Mouse (Mus musculus): Measurements from ENCODE around the gene Rsph1. TPM values are rescaled to one million over a fixed set of nuclear protein-coding genes. Genes with fewer than 3 reads are reported as not detected.

Rsph1 gene
- polyA plus RNA-seq, 1 experiment from 2014 or later = 2.6 TPM

DNA sequence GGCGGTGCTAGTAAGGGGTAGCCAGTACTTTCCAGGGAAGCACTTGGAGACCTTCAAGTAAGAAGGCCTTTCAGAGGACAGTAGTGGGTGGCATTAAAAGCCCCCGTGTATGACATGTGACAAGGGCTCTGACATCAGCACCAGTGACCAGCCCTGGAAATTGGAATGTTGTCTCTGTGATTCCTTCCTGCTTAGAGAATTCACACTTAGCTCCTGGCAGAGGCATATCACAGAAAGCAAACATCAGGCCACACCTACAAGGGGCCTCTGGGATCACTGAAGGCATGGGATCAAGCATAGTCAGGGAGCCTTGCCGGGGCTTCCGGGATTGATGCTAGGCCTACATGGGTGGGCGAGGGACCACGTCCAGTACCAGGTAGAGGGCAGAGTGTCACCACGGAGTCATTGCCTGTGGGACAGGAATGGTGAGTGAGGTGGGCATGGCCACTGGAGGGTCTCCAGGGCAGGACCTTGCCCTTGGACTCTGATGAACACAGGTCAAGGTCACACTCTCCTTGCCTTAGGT, 31.2 kb upstream of the Rsph1 start:
- Histone ChIP-seq H3K36me3 (ENCODE audit: control insufficient read depth, insufficient read depth, low read length) (no peaks in the 10 kb centered on the region), H3K9me3 (ENCODE audit: control insufficient read depth, low read length) (no peaks in the 10 kb centered on the region), H3K4me2 (ENCODE audit: low read depth, low read length, severe bottlenecking) (no peak overlapping the region), H3K27ac (ENCODE audit: low read depth, low read length) (no peak overlapping the region), H3K4me1 (replicated peaks; ENCODE audit: control insufficient read depth, insufficient read depth, low read length) (no peaks in the 10 kb centered on the region), H3K27me3 (ENCODE audit: control insufficient read depth, insufficient read depth, low read length) (no peaks in the 10 kb centered on the region), H3K9ac (ENCODE audit: low read length) (no peak overlapping the region), H3K4me3 (ENCODE audit: low read depth, low read length) (no peak overlapping the region)
- ATAC-seq (replicated peaks; ENCODE audit: low FRiP score) = no peak
- no peak for DNase-seq (ENCODE audit: low spot score)
- WGBS = 88% methylated on average over 7 of the region's 7 CpGs

DNA sequence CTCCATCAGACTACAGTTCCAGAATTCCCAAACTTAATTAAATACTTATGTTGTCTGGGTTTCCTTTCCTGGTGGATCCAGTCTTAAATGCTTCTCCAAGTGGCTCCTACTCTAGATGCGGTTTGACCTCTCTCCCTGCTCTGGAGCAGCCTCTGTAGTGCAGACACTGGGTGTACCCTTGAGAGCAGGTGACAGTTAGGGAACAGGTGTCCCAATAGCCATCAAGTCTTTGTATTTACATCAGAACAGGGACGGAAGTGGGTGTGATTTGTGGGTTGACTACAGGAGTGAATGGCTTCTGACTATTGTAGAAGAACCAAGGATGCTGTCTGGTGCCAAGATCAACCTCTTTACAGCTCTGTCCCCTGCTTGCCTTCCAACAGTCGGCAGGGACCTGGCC, 30.6 kb upstream of the Rsph1 start:
- Histone ChIP-seq H3K4me2 (ENCODE audit: low read depth, low read length, severe bottlenecking) (no peak overlapping the region), H3K4me1 (replicated peaks; ENCODE audit: control insufficient read depth, insufficient read depth, low read length) (no peaks in the 10 kb centered on the region), H3K4me3 (ENCODE audit: low read depth, low read length) (no peak overlapping the region), H3K9ac (ENCODE audit: low read length) (no peak overlapping the region), H3K27ac (ENCODE audit: low read depth, low read length) (no peak overlapping the region), H3K9me3 (ENCODE audit: control insufficient read depth, low read length) (no peaks in the 10 kb centered on the region), H3K27me3 (ENCODE audit: control insufficient read depth, insufficient read depth, low read length) (no peaks in the 10 kb centered on the region), H3K36me3 (ENCODE audit: control insufficient read depth, insufficient read depth, low read length) (no peaks in the 10 kb centered on the region)
- 90% methylated on average over 3 of the region's 3 CpGs for WGBS
- ATAC-seq (replicated peaks; ENCODE audit: low FRiP score) (no peak), DNase-seq (ENCODE audit: low spot score) (no peak)

DNA sequence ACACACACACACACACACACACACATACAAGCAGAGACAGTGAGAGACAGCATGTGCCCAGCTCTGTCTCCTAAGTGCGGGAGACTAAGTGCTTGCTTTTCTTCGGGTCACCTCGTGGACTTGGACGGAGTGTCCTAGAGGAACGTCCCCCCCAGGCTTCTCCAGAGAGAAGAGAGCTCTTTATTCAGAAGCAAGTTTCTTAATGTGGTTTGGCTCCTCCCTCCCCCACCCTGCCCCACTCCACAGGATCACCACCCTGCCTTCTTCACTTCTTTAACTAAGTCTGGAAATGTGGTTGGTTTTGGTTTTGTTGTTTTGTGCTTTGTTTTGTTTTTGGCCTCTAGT, 28.6 kb upstream of the Rsph1 start:
- no peaks in the 10 kb centered on the region for H3K27me3 ChIP-seq (ENCODE audit: control insufficient read depth, insufficient read depth, low read length)
- H3K27ac ChIP-seq (ENCODE audit: low read depth, low read length) = no peak overlapping the region
- H3K4me2 ChIP-seq (ENCODE audit: low read depth, low read length, severe bottlenecking) = no peak overlapping the region
- no peak overlapping the region for H3K4me3 ChIP-seq (ENCODE audit: low read depth, low read length)
- 65% methylated on average over 5 of the region's 5 CpGs for WGBS
- H3K9me3 ChIP-seq (ENCODE audit: control insufficient read depth, low read length) = no peaks in the 10 kb centered on the region
- H3K4me1 ChIP-seq (replicated peaks; ENCODE audit: control insufficient read depth, insufficient read depth, low read length) = no peaks in the 10 kb centered on the region
- no peak overlapping the region for H3K9ac ChIP-seq (ENCODE audit: low read length)
- no peak for ATAC-seq (replicated peaks; ENCODE audit: low FRiP score)
- H3K36me3 ChIP-seq (ENCODE audit: control insufficient read depth, insufficient read depth, low read length) = no peaks in the 10 kb centered on the region
- DNase-seq (ENCODE audit: low spot score) = no peak

DNA sequence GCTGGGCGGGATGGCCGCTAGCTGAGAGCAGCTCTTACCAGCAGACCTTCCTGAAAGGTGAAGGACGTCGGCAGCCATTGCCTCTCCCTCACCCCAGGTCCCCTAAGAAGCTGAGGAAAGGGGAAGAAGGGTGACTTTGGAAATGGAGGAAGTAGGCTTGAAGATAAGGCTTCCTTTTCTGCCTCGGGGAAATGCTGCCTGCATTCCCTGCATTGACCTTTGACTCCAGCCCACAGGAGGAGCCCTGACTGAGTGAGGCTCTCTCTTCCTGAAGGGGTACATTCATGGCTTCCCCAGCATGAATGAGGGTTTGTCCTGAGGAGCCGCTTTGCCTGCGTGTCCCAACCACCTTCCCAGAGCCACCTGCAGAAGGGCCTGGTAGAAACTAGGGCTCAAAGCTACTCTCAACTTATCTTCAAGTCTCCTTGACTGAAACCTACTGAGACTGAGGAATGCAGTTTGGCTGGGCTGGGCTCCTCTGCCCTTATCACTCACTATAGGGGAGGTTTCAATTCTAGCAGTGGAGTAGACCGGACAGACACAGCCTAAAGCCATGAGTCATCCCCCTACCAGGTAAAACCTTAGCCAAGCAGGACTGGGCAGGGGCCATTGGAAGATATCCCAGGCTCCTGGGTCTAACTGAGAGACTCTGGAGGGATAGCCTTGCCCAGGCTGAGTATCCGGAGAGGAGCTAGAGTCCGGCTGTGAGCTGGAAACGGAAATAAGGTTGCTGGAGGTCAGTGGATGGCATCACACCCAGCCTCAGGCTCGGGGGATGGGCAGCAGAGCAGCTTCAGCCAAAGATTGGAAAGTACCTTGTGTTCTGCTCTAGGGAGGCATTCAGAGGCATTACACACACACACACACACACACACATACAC, 28.0 kb upstream of the Rsph1 start:
- H3K27ac ChIP-seq (ENCODE audit: low read depth, low read length) = no peak overlapping the region
- no peak for DNase-seq (ENCODE audit: low spot score)

DNA sequence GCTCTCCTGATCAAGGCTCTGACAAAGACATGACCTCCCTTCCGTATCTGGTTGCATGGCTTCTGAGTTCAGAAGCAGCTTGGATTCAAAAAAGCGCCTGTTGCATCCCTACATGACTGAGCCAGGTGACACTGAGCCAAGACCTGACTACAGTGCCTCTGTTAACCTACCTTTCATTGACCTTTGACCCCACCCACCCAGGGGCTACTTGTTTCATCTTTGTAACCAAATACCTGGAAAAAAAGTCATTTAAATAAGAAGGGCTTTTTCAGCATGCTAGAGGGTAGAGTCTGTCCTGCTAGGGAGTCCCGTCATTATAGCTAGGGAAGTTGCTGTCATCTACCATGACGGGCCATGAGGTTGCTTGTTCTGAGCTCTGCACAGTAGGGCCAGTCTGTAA, 26.2 kb upstream of the Rsph1 start:
- H3K27ac ChIP-seq (ENCODE audit: low read depth, low read length) = no peak overlapping the region
- H3K9ac ChIP-seq (ENCODE audit: low read length) = no peak overlapping the region
- H3K27me3 ChIP-seq (ENCODE audit: control insufficient read depth, insufficient read depth, low read length) = no peaks in the 10 kb centered on the region
- no peaks in the 10 kb centered on the region for H3K4me1 ChIP-seq (replicated peaks; ENCODE audit: control insufficient read depth, insufficient read depth, low read length)
- H3K4me3 ChIP-seq (ENCODE audit: low read depth, low read length) = no peak overlapping the region
- H3K9me3 ChIP-seq (ENCODE audit: control insufficient read depth, low read length) = no peaks in the 10 kb centered on the region
- no peaks in the 10 kb centered on the region for H3K36me3 ChIP-seq (ENCODE audit: control insufficient read depth, insufficient read depth, low read length)
- ATAC-seq (replicated peaks; ENCODE audit: low FRiP score) (no peak), DNase-seq (ENCODE audit: low spot score) (no peak)
- WGBS = 86% methylated on average over 4 of the region's 4 CpGs
- no peak overlapping the region for H3K4me2 ChIP-seq (ENCODE audit: low read depth, low read length, severe bottlenecking)

More for the DNA sequence above, 28.0 kb upstream of the Rsph1 start:
- Histone ChIP-seq H3K36me3 (ENCODE audit: control insufficient read depth, insufficient read depth, low read length) (no peaks in the 10 kb centered on the region), H3K27me3 (ENCODE audit: control insufficient read depth, insufficient read depth, low read length) (no peaks in the 10 kb centered on the region), H3K4me1 (replicated peaks; ENCODE audit: control insufficient read depth, insufficient read depth, low read length) (no peaks in the 10 kb centered on the region), H3K9ac (ENCODE audit: low read length) (no peak overlapping the region), H3K4me3 (ENCODE audit: low read depth, low read length) (no peak overlapping the region), H3K9me3 (ENCODE audit: control insufficient read depth, low read length) (no peaks in the 10 kb centered on the region), H3K4me2 (ENCODE audit: low read depth, low read length, severe bottlenecking) (no peak overlapping the region)
- ATAC-seq (replicated peaks; ENCODE audit: low FRiP score) = no peak
- 53% methylated on average over 12 of the region's 12 CpGs for WGBS

DNA sequence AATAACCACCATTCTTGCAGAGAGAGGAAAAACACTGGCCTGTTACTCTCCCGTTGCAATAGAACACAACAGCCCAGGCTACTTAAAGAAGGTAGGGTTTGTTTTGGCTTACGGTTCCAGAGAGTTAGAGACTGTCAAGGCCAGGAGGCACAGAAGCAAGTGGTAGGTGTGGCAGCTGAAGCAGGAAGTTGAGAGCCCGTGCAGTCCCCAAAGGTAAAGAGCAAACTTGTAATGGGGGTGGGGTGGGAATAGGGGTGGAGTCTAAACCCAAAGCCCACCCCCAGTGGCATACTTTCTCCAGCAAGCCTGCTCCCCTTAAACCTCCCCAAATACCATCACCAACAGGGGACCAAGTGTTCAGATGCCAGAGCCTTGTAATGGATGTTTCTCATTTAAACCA, 23.6 kb upstream of the Rsph1 start:
- DNase-seq (ENCODE audit: low spot score) (no peak), ATAC-seq (replicated peaks; ENCODE audit: low FRiP score) (no peak)
- Histone ChIP-seq H3K4me1 (replicated peaks; ENCODE audit: control insufficient read depth, insufficient read depth, low read length) (peaks cover 5% of the 10 kb centered on the region; the same call in 1 of the 2 replicates), H3K27ac (ENCODE audit: low read depth, low read length) (no peak overlapping the region), H3K9me3 (ENCODE audit: control insufficient read depth, low read length) (no peaks in the 10 kb centered on the region), H3K36me3 (ENCODE audit: control insufficient read depth, insufficient read depth, low read length) (no peaks in the 10 kb centered on the region), H3K9ac (ENCODE audit: low read length) (no peak overlapping the region), H3K27me3 (ENCODE audit: control insufficient read depth, insufficient read depth, low read length) (peaks cover 7% of the 10 kb centered on the region), H3K4me2 (ENCODE audit: low read depth, low read length, severe bottlenecking) (no peak overlapping the region), H3K4me3 (ENCODE audit: low read depth, low read length) (no peak overlapping the region)
- WGBS = 84% methylated on average over 3 of the region's 3 CpGs

DNA sequence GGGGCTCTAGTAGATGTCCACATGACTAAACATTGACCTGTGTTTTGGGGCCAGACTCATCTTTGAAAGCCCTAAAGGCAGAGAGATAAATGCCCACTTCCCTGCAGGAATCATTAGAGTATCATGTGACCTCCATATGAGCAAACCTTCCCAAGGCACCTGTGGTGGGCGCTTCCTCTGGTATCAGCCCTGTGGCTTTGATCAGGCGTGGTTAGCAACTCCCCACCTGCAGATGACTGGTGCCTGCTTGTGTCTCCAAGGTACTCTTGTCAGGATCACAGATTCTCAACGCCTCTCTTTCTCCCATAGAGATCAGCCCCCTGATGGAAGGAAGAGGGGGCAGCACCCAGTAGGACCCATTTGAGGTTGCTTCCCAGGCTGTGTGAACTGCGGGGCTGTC, 22.8 kb upstream of the Rsph1 start:
- no peak overlapping the region for H3K4me3 ChIP-seq (ENCODE audit: low read depth, low read length)
- no peak overlapping the region for H3K27ac ChIP-seq (ENCODE audit: low read depth, low read length)
- peaks cover 9% of the 10 kb centered on the region for H3K27me3 ChIP-seq (ENCODE audit: control insufficient read depth, insufficient read depth, low read length)
- ATAC-seq (replicated peaks; ENCODE audit: low FRiP score) (no peak), DNase-seq (ENCODE audit: low spot score) (no peak)
- WGBS = 85% methylated on average over 4 of the region's 4 CpGs
- peaks cover 7% of the 10 kb centered on the region; the same call in 1 of the 2 replicates for H3K4me1 ChIP-seq (replicated peaks; ENCODE audit: control insufficient read depth, insufficient read depth, low read length)
- no peaks in the 10 kb centered on the region for H3K9me3 ChIP-seq (ENCODE audit: control insufficient read depth, low read length)
- no peak overlapping the region for H3K4me2 ChIP-seq (ENCODE audit: low read depth, low read length, severe bottlenecking)
- no peaks in the 10 kb centered on the region for H3K36me3 ChIP-seq (ENCODE audit: control insufficient read depth, insufficient read depth, low read length)
- no peak overlapping the region for H3K9ac ChIP-seq (ENCODE audit: low read length)

DNA sequence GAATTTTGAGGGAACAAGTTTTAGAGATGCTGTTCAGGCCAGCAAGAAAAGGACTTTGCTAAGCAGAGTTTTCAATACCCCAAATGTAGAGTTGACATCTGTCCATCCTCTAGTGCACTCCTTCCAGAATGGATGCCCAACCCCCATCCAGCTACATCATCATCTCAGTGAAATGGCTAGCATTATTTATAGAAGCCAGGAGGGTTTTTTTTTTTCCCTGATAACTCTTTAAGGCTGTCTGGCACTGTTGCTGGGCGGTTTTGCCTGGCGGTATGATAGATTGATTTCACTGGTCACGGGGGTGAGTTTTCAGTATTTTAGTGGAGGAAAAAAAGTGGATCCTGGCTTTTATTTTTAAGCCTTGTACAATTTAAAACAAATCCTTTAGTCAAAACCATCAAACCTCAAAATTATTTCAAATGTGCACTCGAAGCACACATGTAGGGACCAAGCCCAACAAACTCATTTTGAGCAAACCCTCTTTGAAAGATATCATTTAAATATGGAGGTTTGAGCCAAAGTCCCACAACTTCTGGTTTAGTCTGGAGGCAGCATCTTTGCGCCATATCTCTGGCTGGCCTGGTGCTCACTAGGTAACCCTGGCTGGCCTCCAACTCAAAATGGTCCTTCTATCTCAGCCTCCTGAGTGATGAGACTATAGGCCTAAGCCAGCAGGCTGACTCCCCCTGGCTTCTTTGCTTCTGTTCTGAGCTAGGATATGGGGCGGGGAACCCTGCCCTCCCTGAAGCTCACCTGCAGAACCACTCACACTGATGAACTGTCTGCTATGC, 21.4 kb upstream of the Rsph1 start:
- Histone ChIP-seq H3K27me3 (ENCODE audit: control insufficient read depth, insufficient read depth, low read length) (peaks cover 9% of the 10 kb centered on the region), H3K9ac (ENCODE audit: low read length) (no peak overlapping the region)

More for the DNA sequence above, 21.4 kb upstream of the Rsph1 start:
- Histone ChIP-seq H3K36me3 (ENCODE audit: control insufficient read depth, insufficient read depth, low read length) (no peaks in the 10 kb centered on the region), H3K9me3 (ENCODE audit: control insufficient read depth, low read length) (no peaks in the 10 kb centered on the region), H3K4me2 (ENCODE audit: low read depth, low read length, severe bottlenecking) (no peak overlapping the region), H3K27ac (ENCODE audit: low read depth, low read length) (no peak overlapping the region), H3K4me3 (ENCODE audit: low read depth, low read length) (no peak overlapping the region), H3K4me1 (replicated peaks; ENCODE audit: control insufficient read depth, insufficient read depth, low read length) (peaks cover 7% of the 10 kb centered on the region; the same call in 1 of the 2 replicates)
- WGBS = 91% methylated on average over 6 of the region's 6 CpGs
- DNase-seq (ENCODE audit: low spot score) (no peak), ATAC-seq (replicated peaks; ENCODE audit: low FRiP score) (no peak)

Data from forebrain, embryonic 11.5 days (tissue).